Mouse (Mus musculus) layer of hippocampus, adult 18-20 months (tissue): ENCODE data around the gene Agap1. TPM values are rescaled to one million over a fixed set of nuclear protein-coding genes. Genes with fewer than 3 reads are reported as not detected.

ENCODE experiments used
- DNase-seq, 2 experiments: peaks; one replicate each; pipeline ENCODE4 v3.0.0; 2022; ENCODE audit warnings: low spot score in 2 of 2
- total RNA-seq, 2 experiments: library from RNA; stranded (reverse); gene quantifications; 2 replicates each; pipeline ENCODE4 v1.2.3; 2021

Gene Agap1
- total RNA-seq, 2 experiments from 2014 or later, result 289 to 304 TPM

DNA sequence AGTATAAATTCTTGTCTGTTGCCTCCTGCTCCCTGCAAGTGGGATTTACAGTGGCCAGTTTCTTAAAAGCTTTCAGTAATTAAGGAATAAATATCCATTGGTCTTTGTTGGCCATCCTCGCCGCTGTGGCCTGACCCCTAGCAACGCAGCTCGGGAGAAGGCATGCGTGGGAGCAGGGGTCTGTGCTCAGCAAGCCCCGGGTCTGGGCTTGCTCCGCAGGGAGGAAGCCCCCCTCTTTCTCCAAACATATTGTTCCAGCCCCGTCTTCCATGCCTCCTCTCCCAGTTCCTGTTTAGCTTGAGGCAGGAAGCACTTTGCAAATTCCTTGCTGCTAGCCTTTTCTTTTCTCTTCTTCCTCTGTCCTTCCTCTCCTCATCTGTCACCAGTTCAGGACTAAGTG is 425.6 kb downstream of the Agap1 start:
- no peak for DNase-seq

DNA sequence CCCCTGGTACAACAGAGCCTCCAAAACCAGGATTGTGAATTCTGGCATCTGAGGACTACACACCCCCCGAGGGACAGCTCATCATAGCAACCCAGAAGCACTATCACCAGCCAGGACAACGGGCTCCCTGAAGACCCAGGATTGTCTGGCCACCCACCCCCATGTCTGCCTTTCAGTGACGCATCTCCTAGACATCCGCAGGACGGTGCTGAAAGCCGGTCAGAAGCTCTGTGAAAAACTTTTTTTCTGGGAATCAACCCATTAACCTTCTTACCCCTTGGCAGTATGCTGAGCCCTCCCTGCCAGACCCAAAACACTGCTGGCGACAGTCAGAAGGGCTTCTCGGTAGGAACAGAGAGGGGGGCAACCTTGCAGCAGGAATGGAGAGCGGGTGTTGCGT is 426.2 kb downstream of the Agap1 start:
- DNase-seq, result no peak

DNA sequence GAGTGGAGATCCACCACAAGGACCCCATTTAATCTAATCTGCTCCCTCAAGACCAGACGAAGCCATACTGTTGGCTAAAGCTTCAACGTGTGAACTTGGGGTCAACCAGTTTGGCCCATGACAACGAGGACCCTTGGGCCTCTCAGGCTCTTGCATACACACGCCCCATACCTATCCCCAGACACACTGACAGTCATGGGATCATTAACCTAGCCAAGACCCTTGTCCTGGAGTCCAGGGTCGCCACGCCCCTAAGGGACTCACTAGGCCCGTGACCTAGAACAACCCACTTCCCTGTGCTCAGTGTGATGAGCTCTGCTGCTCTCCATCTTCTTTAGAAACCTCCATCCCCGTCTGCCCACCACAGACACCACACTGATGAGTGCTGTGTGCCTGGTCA is 429.7 kb downstream of the Agap1 start:
- no peak for DNase-seq

DNA sequence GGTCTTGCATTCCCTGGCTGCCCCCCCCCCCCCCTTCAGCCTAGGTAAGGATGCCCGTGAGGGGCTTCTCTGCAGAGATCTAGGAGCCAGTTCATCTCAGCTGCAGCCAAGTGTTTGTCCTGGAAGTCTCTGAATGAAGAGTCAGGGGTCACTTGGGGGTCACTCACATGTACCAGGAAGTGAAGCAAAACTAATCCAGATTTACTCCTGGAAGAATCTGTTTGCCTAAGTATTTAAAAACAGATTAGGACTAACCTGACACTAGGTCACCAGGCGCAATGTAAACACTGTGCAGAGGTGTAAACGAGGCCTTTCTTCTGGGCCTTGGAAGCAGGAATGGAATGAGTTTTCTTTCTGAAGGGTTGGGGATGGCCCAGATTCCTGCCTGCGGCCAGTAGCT is 431.1 kb downstream of the Agap1 start:
- no peak for DNase-seq

DNA sequence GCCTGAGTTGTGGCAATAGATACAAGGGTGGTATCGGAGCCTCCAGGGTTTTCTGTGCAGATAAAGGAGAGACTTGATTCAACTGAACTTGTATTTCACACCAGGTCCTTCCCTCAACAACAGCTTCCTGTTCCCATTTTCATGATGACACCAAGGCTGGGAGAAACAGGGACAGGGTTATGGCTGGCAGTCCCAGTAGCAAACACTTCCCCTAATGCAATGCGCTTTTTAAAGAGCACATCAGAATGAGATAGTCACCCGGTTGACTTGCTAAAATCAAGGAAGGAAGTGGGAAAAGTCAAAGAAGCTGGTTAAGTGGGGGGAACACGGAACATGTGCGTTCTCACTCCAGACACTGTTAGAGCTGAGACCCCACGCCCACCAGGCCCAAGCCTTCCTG is 436.8 kb downstream of the Agap1 start:
- no peak for DNase-seq

DNA sequence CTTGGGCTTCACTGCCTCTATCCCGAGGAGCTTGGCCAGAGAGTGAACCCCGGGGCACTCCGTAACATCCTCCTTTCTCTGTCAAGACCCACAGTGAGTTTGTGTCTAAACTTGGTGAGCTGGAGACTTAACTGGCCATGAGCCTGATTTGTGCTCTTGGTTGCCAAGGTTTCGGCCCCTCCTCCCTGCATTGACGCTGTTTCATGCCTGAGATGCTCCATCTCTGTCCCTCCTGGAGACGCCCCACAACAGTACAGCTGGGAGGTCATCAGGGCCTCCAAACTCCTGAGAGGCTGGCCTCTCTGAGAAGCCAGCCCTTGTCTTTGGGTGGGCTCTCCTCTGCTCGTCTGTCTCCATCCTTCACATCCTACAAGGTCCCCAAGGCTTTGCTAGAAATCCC is 437.7 kb downstream of the Agap1 start:
- no peak for DNase-seq

DNA sequence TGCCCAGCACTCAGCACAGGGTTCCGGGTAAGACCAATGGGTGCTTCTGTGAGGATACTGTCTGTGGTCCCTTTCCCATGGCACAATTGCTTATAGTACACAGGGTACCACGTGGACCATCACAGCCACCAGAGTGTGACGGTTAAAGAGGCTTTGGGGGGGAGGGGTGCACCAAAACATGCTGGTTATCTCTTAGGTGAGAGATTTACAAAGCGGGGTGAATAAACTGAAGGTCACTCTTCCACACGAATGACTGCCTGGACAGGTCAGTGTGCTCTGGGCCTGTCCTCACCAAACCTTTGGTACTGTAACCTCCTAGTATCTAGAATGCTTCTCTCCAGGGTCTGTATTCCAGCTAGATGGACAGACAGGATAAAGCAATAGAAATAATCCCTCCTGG is 441.2 kb downstream of the Agap1 start:
- DNase-seq, result no peak

DNA sequence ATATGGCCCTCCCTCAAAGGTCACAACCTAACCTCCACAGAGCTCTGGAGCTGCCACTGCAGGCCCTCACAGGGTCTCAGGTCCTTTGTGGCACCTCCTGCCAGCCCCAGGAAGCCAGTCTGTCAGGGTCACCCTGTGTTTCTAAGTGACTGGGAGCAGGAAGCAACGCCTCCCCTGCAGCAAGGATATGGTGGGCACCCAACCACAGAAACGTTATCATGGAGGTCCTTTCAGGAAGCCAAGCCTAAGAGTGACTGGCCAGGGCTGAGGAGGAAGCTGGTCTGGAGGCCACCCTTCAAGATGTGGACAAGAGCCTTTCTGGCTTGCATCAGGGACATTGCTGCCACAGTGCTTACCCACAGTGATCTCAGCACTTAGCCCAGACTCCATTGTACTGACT is 444.4 kb downstream of the Agap1 start:
- DNase-seq, result no peak

DNA sequence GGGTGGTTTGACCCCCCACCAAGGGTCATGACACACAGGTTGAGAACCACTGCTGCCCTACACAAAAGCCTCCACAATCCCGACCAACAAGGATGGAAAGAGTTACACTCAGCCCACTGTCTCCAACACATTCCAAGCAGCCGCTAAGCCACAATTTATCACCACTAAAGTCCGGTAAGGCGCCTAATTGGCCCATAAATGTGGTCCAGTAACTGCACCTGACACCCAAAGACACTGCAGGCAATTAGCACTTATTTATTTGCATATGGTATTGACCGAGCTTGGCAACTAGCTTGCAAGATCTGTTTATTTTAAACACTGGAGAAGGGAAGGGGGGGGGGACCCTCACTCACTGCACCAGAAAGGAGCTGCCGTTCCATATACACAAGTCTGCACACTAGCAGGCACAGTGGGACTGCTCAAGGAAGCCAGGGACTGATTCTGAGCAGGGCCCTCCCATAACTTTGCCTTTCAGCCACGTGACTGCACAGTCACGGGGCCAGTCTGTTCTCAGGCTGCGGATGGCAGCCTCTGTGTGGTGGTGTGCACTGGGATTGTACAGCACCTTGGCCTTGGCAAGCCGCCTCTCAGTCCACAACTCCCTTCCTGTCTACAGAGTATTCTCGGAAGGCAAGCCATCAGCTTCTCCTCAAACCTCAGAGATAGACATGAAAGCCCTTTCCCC is 445.3 kb downstream of the Agap1 start:
- DNase-seq, result no peak

DNA sequence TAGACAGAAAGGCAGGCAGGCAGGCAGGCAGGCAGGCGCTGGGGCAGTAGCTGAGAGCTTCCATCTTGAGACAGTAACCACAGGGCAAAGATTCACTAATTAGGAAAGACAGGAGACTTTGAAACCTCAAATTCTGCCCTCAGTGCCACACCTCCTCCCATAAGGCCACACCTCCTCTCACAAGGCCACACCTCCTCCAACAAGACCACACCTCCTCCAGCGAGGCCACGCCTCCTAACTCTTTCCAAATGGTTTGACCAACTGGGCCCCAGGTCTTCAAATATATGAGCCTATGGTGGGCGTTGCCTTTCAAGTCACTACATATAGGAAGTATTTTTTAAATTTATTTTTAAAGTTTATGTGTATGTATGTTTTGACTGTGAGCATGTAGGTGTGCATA is 446.8 kb downstream of the Agap1 start:
- DNase-seq, result no peak

DNA sequence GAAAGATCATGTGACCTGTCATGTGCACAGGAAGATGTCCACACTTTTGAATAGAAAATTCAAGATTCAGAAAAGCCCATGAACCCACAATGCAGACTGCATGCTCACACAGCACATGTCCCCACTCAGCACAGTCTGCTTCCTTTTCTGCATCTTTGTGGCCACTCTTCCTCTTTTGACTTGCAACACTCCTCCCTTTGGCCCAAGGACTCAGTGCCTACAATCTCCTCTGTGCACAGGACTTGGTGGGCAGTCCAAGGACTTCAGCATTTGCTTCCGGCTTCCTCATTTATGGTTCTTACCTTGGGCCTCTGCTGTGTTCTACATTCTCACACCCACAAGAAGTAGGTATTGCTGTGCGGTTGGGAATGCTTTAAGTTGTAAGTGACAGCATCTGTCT is 447.6 kb downstream of the Agap1 start:
- DNase-seq, result no peak

DNA sequence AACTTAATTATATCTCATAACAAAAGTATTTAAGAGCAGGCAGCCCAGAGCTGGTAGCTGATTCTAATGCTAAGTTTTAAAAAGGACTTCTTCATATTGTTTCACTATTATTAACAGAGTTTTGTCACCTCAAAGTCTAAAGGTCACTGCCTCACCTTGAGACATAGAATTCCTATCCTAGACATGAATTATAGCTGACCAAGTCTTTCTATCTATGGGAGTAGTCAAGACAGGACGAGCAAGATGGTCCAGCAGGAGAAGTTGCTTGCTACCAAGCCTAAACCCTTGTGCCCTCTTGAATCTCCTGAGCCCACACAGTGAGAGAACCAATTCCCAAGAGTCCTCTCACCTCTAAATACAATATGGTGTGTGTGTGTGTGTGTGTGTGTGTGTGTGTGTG is 448.0 kb downstream of the Agap1 start:
- DNase-seq, result no peak

DNA sequence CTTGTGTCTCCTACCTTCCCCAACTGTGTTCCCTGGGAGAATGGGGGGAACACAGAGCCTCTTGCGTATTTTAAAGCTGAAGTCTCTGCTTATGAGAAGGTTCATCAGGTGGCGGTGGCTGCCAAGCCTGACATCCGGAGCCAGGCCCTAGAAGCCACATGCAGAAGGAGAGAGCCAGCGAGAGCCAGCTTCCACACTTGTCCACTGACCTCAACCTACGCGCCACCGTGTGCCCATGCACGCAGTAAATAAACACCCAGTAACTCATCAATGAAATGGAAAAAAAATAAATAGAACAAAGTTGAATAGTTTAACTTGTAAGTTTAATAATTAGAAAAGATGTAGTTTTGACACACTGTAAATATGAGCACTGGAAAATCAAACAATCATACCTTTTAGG is 455.2 kb downstream of the Agap1 start:
- no peak for DNase-seq

DNA sequence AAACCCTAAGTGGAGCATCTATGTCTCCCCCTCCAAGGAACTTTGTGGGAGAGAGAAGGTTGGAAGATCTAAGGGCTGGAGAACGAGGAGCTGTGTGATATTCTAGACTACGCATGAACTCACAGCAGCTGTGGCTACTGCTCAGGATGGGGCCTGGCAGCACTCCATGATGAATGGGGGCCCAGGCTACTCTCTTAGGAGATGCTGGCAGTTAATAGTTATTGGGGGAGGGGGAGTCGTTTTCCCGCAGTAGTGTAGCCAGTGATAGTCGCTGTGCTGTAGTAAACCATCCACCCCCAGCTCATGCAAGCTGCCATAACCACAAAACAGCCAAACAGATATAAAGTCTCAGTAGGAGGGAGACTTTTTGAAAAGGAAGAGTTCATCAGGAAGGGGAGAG is 457.8 kb downstream of the Agap1 start:
- DNase-seq, result no peak

DNA sequence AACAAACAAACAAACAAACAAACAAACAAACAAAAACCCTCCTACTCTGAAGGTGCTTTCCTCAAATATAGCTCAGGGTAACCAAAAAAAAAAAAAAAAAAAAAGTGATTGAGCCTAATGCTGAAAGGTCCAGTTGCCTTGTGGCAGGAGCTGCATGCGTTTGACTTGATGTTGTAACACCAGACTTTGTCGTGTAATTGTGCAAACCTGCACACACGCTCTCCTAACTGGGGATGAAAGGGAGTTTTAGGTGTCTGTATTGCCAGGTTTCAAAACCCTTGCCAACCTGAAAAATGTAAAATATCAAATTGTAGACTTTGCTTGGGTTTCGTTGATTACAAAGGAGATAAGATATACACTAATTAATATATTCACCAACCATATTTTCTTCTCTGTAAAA is 459.0 kb downstream of the Agap1 start:
- no peak for DNase-seq

DNA sequence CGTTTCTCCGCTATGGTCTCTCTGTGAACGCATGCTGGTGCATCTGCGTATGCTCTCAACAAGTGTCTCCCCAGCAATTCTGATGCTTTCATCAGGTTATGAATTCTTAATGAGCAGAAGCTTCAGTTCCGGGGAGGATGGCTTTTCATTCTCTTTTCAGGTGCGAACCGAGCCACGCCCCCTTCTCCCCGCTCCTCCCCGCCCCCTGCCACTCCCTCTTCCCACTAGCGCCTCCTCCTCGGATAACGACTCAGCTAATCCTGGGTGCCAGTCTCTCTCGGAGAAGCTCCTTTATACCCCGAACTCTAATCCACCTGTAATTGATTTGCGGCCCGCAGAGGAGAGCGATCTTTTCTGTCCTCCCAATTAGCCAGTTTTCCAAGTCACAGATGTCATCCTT is 463.5 kb downstream of the Agap1 start:
- no peak for DNase-seq

DNA sequence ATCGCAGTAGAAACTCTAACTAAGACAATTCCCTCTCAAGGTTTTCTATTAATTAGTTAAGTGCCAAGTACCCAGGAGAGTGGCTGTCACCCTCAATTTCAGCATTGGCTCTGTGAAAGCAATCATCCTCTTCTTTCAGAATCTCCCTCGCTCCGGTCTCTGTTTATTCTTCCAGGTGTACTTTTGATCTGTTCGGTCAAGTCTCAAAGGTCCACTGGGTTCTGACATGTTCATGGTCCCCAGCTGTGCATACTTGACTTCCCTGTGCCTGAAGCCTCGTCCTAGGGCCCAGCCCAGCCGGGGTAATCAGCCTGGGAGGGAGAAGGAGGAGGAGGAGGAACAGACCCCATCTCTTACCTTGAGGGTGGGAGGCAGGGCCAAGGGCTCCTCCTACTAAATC is 464.6 kb downstream of the Agap1 start:
- DNase-seq, result no peak

DNA sequence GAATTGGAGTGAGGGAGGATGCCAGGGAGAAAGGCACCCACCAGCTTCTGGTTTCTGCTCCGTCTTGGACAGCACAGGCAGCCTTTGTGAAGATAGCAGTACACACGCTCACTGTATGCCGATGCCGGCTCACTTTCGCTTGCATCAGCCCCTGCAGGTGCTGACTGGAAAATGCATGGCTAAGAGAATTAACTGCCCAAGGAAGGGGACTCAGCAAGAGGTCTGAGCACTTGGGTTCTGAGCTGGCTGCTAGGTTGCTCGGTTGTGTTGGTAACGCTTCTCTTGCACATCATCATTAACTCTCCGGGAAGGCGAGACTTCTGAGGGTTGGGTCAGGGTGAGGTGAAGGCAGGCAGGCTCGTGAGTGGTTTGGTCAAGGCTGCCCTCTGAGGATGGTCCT is 467.2 kb downstream of the Agap1 start:
- no peak for DNase-seq

DNA sequence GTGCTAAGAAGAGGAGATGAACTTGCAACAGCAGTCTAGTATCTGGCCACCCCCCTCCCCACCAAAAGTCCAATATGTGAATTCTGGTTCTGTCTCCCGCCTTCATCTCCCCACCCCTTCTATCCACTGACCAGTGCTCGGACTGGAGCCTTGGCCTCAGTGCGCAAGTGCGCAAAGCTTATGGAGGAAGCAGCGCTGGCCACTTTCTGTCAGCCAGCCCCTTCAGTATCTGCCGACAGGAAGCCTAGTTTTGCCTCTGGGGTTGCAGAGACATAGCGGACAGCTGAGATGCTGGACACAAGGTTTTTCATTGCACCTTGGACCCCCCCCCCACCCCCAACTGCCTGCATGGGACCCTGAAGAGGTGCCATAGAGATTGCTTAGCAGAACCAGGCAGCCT is 467.7 kb downstream of the Agap1 start:
- DNase-seq, result no peak

DNA sequence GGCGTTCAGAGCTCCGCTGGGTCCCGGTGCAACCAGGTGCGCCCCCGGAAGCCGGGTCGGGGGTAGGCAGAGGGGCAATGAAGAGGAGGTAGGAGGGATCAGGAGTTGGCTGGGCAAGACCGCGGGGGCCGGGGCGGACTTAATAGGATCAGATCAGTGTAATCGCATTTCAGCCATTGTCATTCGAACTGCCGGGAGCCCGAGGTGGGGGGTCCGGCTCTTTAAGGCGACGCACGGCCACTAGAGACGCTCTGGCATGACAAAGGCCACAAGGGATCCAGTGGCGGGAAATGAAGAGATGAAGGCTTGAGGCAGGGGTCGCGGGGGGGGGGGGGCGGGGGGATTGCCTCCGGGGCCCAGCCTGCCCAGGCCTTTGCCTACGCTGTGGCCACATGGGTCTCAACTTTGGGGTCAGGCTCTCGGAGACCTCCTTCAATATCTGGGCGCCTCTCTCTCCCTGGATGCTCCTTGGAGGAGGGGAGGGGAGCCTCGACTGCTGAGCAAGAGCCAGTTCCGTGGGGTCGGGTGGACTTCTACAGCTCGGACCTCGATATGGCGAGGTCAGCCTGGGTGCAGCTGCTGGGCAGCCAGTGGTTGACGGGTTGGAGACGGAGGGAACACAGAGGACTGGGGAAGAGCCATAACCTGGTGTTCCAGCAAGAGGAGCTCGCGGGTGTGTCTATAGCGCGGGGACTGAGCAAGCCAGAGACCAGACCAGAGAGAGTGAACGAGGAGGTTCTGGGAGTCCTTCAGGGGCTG is 468.5 kb downstream of the Agap1 start:
- no peak for DNase-seq

DNA sequence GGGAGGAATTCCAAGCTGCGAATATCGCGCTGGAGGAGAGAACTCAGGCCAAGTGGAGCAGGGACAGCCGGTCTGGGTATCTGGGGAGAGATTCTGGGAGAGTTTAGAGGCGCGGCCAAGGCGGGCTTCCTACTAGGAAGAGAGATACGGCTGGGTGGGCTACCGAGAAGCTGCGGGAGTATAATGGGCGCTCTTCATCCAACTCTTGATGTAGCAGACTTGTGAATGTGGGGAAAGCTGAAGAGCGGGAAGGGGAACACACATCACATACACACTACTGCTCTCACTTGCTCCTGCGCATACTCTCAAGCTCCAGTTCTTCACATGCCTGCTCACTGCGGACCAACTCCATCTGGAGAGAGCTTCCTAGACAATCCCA is 469.0 kb downstream of the Agap1 start:
- DNase-seq, result no peak

DNA sequence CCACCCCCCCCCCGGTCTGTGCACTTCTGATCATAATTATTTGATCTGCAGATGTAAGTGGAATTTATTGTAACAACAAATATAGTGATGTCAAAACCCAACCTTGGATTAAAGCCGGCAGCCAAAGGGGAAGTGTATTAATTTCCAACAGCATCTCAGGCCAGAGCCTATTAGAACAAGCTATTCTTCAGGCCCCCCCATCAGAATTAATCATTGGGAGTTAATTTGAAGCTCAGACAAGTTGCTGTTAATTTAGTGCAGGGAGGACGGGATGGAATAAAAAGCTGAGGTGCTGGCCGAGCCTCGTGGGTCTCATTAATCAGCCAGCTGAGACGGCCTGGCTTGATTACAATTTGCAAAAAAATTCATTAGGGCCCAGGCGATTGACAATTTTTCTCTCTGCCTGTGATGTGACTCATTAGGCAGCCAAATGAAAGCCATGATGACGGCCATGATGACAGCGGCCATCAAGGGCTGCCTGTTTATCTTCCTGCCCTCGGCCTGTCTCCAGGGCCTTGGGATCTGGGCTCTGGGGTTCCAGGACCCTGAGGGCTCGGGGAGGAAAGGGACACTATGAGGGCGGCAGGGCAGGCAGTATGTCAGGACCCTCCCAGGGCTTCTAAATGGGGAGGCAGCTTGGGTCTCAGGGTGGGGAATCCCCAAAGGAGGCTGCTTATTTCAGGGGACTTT is 471.0 kb downstream of the Agap1 start:
- DNase-seq, result no peak

DNA sequence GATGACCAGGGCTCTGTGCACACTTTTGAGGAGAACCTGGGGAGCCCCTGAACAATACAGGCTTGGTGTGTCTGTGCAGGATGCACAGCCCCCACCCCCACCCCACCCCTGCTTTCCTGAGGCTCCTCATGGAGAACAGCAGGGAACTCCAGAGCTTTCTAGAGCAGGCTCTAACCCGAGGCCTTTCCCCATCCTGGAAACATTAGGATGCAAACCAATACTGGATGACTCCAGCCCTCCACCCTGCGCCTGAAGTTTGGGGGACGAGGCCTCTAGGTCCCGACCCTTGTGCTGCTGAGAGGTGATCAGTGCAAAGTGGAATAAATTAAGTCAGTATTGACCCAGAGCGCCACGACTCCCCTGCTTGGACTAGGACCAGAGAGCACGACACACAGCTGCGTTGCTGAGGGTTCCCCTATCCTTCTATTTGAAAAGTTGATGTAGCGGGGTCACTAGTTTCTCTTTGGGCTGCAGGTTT is 472.0 kb downstream of the Agap1 start:
- DNase-seq, result no peak
